Mouse (Mus musculus): Measurements from ENCODE around the gene Tbx1.

GRCm38 (mm10) chr16:18588738-18589055, 1.8 kb downstream of the Tbx1 start:
- TF ChIP-seq TAL1 (IDR thresholded peaks at IDR 0.05; ENCODE audit: low read length) (no peak), GATA1 (IDR thresholded peaks at IDR 0.05; ENCODE audit: low read length) (no peak)
